Mouse (Mus musculus): ENCODE results near the gene Sirt7.

DNA sequence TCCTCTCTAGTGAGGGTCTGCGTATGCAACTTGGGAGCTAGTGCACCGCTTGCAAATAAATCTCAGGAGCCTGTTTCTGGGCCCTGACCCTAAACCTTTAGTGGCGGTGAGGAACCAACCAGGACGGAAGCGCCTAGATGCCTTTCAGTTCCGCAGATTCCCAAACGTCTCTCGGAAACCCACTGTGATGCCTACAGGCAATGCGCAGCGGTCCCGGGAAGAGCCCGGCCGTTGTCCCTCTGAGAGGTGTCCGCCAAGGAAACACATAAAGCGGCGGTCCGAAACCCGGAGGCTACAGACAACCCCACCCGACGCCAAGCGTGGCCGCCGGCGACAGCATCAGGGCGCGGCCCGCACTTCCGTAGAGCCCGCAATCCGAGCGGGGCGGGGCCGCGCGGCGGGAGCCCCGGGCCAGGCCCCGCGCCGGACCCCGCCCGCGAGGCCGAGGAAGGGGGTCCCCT, 44.1 kb downstream of the Sirt7 start:
- TF ChIP-seq EP300 (IDR thresholded peaks at IDR 0.05; ENCODE audit: low read length) = no peak
- TF ChIP-seq E2F4 (IDR thresholded peaks at IDR 0.05; ENCODE audit: insufficient replicate concordance, low read depth, low read length) = no peak
- no peak for TF ChIP-seq GABPA (IDR thresholded peaks at IDR 0.05; ENCODE audit: insufficient replicate concordance, low read depth, low read length)
- TF ChIP-seq NELFE (IDR thresholded peaks at IDR 0.05; ENCODE audit: low read depth, low read length) = no peak

Measured in CH12.LX (cell line).